Mouse (Mus musculus) liver, adult 2 months (tissue): ENCODE results near the gene Amdhd1. TPM values are rescaled to one million over a fixed set of nuclear protein-coding genes. Genes with fewer than 3 reads are reported as not detected.
"Not testable (repeated sequence)": the region's sequence is repeated elsewhere in the genome, so short reads cannot be mapped to it uniquely, and the experiment has no call there.

Source experiments
- DNase-seq: peaks from one replicate; pipeline ENCODE4 v3.0.0-alpha.2; 2011; ENCODE audit warnings: low read depth, low spot score; ENCODE audit errors: extremely low read depth
- H3K27ac ChIP-seq: fragments of 200-500 bp; replicated peaks from 2 replicates; pipeline ENCODE4 v1.5.1; 2012; ENCODE audit warnings: low read depth, mild to moderate bottlenecking, control low read depth, inconsistent platforms, low read length; ENCODE audit not compliant: insufficient read depth
- H3K27me3 ChIP-seq: fragments of 200-500 bp; 2 replicates; pipeline ENCODE4 v1.6.1; 2012; ENCODE audit warnings: mild to moderate bottlenecking, moderate library complexity, low read length, inconsistent platforms; ENCODE audit not compliant: control insufficient read depth, insufficient read depth
- H3K36me3 ChIP-seq: fragments of 200-500 bp; 2 replicates; pipeline ENCODE4 v1.6.1; 2012; ENCODE audit warnings: low read length, inconsistent platforms; ENCODE audit not compliant: control insufficient read depth, insufficient read depth
- H3K4me1 ChIP-seq: fragments of 200-500 bp; 2 replicates; pipeline ENCODE4 v1.6.1; 2011; ENCODE audit warnings: low read length; ENCODE audit not compliant: control insufficient read depth, insufficient read depth
- H3K4me3 ChIP-seq: fragments of 200-500 bp; 2 replicates; pipeline ENCODE4 v1.5.1; 2011; ENCODE audit warnings: low read depth, mild to moderate bottlenecking, control low read depth, low read length, moderate library complexity; ENCODE audit not compliant: insufficient read depth
- H3K79me2 ChIP-seq: fragments of 200-500 bp; 2 replicates; pipeline ENCODE4 v1.6.1; 2012; ENCODE audit warnings: inconsistent platforms, mild to moderate bottlenecking, low read length, moderate library complexity; ENCODE audit not compliant: control insufficient read depth, insufficient read depth
- H3K9ac ChIP-seq: fragments of 200-500 bp; 2 replicates; pipeline ENCODE4 v1.6.1; 2012; ENCODE audit warnings: low read depth, mild to moderate bottlenecking, control low read depth, inconsistent platforms, low read length
- CTCF ChIP-seq: fragments of 200-500 bp; IDR thresholded peaks from 2 replicates; pipeline ENCODE4 v1.5.1; 2011; ENCODE audit warnings: low read depth, low read length, control low read depth
- POLR2A ChIP-seq: fragments of 200-500 bp; IDR thresholded peaks from 2 replicates; pipeline ENCODE4 v1.6.1; 2011; ENCODE audit warnings: low read length, control low read depth; ENCODE audit not compliant: insufficient read depth; ENCODE audit errors: extremely low read depth
- WGBS: fragments of 180-500 bp; shearing (Covaris S2); methylation state at CpG from one replicate; pipeline ENCODE4 v1.1.7; 2018; 5-methylcytosine and 5-hydroxymethylcytosine counted together
- polyA plus RNA-seq: library from polyadenylated mRNA; depleted of rRNA; stranded (reverse); fragments of >200 nt; gene quantifications from 2 replicates; pipeline ENCODE4 v1.2.3, GENCODE M21; 2012
- total RNA-seq: library from RNA; depleted of rRNA; stranded (reverse); fragments of >200 nt; gene quantifications from 2 replicates; pipeline ENCODE4 v1.2.3, GENCODE M21; 2014

Gene Amdhd1
- total and polyA plus RNA-seq, 2 experiments: 185 to 233 TPM

DNA sequence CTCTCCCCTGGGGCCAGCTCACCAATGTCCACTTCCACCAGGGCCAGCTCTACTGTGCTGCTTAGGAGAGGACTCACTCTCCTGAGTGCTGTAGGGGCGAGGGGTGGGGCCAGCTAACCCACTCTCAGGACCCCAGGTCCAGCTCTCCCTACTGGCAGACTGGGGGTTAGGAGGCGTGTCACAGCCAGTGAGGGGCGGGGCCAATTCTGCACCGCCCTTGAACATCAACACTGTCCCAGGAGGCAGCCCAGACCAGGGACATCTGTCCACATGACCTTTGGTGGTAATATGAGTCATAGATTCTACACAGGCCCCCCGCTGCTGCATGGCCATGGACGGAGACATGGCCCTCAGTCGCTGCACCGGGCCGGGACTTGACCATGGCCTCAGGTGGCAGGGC is 20.0 kb upstream of the Amdhd1 start:
- Histone ChIP-seq H3K36me3 (no peaks in the 10 kb centered on the region), H3K4me3 (no peak overlapping the region), H3K9ac (no peak overlapping the region), H3K79me2 (no peaks in the 10 kb centered on the region), H3K27ac (no peak overlapping the region), H3K27me3 (no peaks in the 10 kb centered on the region), H3K4me1 (no peaks in the 10 kb centered on the region)
- DNase-seq: no peak
- WGBS: 61% methylated on average over 9 of the region's 9 CpGs
- no peak for TF ChIP-seq CTCF
- no peak for TF ChIP-seq POLR2A

DNA sequence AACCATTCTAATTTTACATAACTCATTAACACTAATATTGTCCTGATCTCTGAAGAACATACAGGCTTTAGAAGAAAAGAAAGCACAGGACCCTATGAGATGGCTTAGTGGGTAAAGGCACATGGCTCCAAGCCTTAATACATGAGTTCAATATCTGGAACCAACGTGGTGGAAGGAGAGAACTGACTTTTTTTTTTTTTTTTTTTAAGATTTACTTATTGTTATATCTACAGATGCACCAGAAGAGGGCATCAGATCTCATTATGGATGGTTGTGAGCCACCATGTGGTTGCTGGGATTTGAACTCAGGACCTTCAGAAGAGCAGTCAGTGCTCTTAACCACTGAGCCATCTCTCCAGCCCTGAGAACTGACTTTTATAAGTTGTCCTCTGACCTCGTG is 18.1 kb upstream of the Amdhd1 start:
- not testable (repeated sequence) for H3K4me1 ChIP-seq, H3K9ac ChIP-seq, H3K36me3 ChIP-seq, H3K27ac ChIP-seq, H3K4me3 ChIP-seq, H3K79me2 ChIP-seq, DNase-seq, H3K27me3 ChIP-seq
- 49% methylated on average over 2 of the region's 2 CpGs for WGBS

DNA sequence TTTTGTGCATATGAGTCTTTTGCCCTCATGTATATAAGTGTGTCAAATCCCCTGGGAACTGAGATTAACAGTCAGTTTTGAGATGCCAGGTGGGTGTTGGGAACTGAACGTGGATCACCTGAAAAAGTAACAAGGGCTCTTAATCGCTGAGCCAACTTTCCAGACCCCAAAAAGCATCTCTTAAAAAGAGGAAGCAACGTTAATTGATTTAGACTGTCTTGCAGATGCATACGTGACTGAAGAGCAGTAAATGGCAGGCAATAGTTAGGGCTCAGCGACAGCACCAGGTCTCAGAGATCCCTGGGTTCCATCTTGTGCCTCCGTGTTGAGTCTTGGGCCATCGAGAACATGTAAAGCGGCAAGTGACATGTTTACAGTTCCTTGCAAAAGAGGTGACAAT is 12.8 kb upstream of the Amdhd1 start:
- Histone ChIP-seq H3K36me3 (no peaks in the 10 kb centered on the region), H3K4me1 (no peaks in the 10 kb centered on the region), H3K9ac (no peak overlapping the region), H3K4me3 (no peak overlapping the region), H3K27ac (no peak overlapping the region), H3K27me3 (no peaks in the 10 kb centered on the region), H3K79me2 (no peaks in the 10 kb centered on the region)
- no peak for DNase-seq
- WGBS: 83% methylated on average over 8 of the region's 8 CpGs
- no peak for TF ChIP-seq CTCF
- TF ChIP-seq POLR2A: no peak

DNA sequence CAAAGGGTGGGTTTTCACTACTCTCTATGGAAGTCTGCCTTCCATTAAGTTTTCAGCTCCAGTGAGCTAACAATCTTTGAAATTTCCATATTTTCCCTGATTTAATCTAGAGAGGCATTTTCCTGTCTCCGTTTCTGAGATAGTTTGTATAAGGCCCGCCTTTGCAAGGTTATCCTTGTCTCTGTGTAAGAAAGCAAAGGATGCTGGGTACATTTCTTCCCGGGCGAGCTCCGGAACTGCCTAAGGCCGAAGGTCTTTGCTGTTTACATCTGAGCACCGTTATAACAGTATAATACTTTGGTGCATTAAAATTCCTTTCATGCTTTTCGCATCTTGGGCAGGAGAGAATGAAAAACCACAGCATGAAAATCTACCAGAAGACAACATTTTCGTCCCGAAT is 10.0 kb upstream of the Amdhd1 start:
- no peaks in the 10 kb centered on the region for H3K36me3 ChIP-seq
- TF ChIP-seq CTCF: no peak
- TF ChIP-seq POLR2A: no peak
- no peak overlapping the region for H3K4me3 ChIP-seq
- no peak overlapping the region for H3K27ac ChIP-seq
- no peaks in the 10 kb centered on the region for H3K4me1 ChIP-seq
- H3K9ac ChIP-seq: no peak overlapping the region
- H3K27me3 ChIP-seq: no peaks in the 10 kb centered on the region
- 73% methylated on average over 10 of the region's 10 CpGs for WGBS
- no peak for DNase-seq
- no peaks in the 10 kb centered on the region for H3K79me2 ChIP-seq

DNA sequence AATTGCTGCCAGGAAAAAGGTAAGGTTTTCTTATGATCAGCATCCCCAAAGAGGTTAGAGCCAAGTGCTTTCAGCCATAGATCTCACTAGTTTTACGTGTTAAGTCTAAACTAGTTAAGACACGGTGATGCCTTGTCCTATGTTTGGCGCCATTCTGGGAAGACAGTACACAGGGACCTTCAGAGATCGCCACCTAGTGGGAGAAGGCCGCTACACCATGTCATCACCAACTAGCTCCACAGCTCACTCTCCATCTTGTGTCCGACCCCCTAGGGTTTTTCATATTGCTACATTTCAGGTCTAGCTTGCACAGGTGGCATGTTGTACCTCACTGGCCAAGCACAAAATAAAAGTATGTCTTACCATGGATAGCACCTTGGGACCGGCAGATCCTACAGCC is 9.2 kb upstream of the Amdhd1 start:
- DNase-seq: peak; percentile 64
- Histone ChIP-seq H3K27me3 (no peaks in the 10 kb centered on the region), H3K9ac (no peak overlapping the region), H3K79me2 (no peaks in the 10 kb centered on the region), H3K4me3 (no peak overlapping the region), H3K4me1 (peaks cover 2% of the 10 kb centered on the region), H3K36me3 (no peaks in the 10 kb centered on the region), H3K27ac (no peak overlapping the region)
- TF ChIP-seq POLR2A: no peak
- peak; percentile 93 for TF ChIP-seq CTCF
- WGBS: 11% methylated on average over 7 of the region's 7 CpGs

DNA sequence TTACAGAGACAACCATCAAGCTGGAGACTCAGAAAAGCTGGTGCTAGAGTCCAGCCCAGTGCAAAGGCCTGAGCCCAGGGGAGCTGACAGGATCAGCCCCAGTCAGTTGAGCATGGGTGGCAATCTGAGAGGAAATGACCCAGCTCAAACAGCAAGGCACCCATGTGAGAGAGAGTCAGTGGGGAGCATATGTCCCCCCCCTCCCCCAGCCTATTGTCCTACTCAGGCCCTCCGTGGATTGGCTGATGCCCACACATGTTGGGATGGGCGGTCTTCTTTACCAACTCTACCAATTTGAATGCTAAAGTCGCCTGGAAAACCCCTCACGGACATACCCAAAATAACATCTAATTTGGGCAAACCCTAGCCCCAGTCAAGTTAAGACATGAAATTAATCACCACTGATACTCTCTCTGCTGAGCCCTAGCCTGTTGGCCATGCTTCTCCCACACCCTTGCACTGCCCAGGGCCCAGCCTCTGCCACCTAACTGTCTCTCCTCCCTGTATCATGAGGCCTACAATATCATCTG is 8.0 kb upstream of the Amdhd1 start:
- TF ChIP-seq POLR2A: no peak
- TF ChIP-seq CTCF: no peak
- Histone ChIP-seq H3K4me1 (peaks cover 7% of the 10 kb centered on the region), H3K27ac (no peak overlapping the region), H3K79me2 (no peaks in the 10 kb centered on the region), H3K4me3 (no peak overlapping the region), H3K9ac (no peak overlapping the region), H3K27me3 (no peaks in the 10 kb centered on the region), H3K36me3 (no peaks in the 10 kb centered on the region)
- 93% methylated on average over 4 of the region's 4 CpGs for WGBS
- no peak for DNase-seq
